Mouse (Mus musculus): Measurements from ENCODE around the gene Spata31d1a.

DNA sequence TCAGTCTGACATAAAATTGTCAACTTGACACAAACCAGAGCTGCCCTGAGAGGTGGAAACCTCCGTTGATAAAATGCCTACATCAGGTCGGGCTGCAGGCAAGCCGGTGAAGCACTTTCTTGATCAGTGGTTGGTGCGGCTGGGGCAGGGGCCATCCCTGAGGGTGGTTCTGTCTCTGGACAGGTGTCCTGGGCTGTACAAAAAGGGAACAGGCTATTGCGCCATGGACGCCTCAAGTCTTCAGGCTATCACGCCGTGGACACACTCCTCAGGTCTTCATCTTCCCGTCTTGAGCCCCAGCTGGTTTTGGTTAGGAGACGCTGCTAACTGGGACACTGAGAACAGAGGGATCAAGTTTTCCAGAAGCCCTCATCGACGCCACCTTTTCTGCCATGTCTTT, 40.2 kb upstream of the Spata31d1a start:
- no peak for TF ChIP-seq CTCF (conservative IDR thresholded peaks at IDR 0.05 in 1 of 2, IDR thresholded peaks at IDR 0.05 in 1 of 2; ENCODE audit: low read depth in 2 of 2, low read length in 2 of 2)
- TF ChIP-seq MAX (IDR thresholded peaks at IDR 0.05; ENCODE audit: low read length): no peak
- TF ChIP-seq CHD1 (IDR thresholded peaks at IDR 0.05; ENCODE audit: low read depth, low read length): no peak
- TF ChIP-seq ELF1 (IDR thresholded peaks at IDR 0.05; ENCODE audit: low read depth, low read length): no peak
- TF ChIP-seq POLR2A (IDR thresholded peaks at IDR 0.05; ENCODE audit: low read depth, low read length): no peak
- TF ChIP-seq TCF12 (IDR thresholded peaks at IDR 0.05; ENCODE audit: low read depth, low read length): no peak
- no peak for TF ChIP-seq NELFE (IDR thresholded peaks at IDR 0.05; ENCODE audit: low read depth, low read length)
- TF ChIP-seq MYC (IDR thresholded peaks at IDR 0.05; ENCODE audit: low read depth, low read length): no peak
- no peak for TF ChIP-seq BHLHE40 (IDR thresholded peaks at IDR 0.05; ENCODE audit: low read depth, low read length)
- no peak for TF ChIP-seq KAT2A (IDR thresholded peaks at IDR 0.05; ENCODE audit: insufficient replicate concordance, low read length)
- no peak for TF ChIP-seq SIN3A (IDR thresholded peaks at IDR 0.05; ENCODE audit: low read length)
- no peak for TF ChIP-seq EP300 (IDR thresholded peaks at IDR 0.05; ENCODE audit: low read length)
- TF ChIP-seq SMC3 (IDR thresholded peaks at IDR 0.05; ENCODE audit: low read depth, low read length): no peak
- no peak for TF ChIP-seq MAFK (IDR thresholded peaks at IDR 0.05; ENCODE audit: insufficient replicate concordance, low read length)

All from CH12.LX (cell line).